Mouse (Mus musculus): ENCODE measurements around the gene Gm20850.
"Not testable (repeated sequence)": the region's sequence is repeated elsewhere in the genome, so short reads cannot be mapped to it uniquely, and the experiment has no call there.

Gene Gm20850

DNA sequence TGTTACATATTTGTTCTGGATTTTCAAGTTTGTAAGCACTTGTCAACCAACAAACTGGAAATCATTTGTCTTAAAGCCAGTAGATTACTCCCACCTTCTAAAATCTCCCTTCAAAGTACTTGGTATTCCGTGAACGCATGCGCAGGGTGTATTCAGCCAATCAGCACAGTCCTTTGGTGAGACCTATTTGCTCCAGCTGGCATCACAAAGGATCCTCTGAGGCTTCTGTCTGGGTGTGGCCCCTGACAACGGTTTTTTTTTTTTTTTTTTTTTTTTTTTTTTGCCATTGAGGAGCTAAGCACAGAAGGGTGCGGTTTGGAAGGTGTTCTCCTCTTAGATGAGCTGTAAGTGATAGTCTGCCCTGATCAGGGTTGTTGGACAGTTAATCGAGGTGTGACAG is at the start of gene Gm20850:
Gene Gm20850 (plus strand): TSS at position 301 of the 400 bp plus-strand sequence.
- DNase-seq (ENCODE audit: low read depth): not testable (repeated sequence)

All from c-Kit-positive CD71-positive TER-119-negative erythroid progenitor cells, embryonic 14.5 days (primary cell).